In the genomic region with DNA sequence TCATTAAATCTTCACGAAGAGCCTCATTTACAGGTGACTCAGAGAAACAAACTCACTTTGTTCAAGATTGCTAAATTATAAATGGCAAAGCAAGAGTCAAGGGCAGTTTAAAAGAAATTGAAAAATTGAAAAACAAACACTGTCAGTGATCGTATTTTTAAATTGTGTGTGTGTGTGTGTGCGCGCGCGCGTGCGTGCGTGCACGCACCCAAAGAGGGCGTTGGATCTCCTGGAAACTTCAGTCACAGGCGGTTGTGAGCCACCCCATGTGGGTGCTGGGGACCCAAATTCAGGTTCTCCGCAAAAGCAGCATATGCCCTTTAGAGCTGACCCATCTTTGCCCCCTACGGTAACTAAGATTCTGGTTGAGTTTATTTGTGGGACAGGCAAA, we compare ENCODE assay signal across 8 mouse cellular contexts. TPM values are rescaled to one million over a fixed set of nuclear protein-coding genes. Genes with fewer than 3 reads are reported as not detected.
DNase-seq lines count a peak whose midpoint lies in the region; ATAC-seq and TF ChIP-seq lines count a peak whose summit lies in the region.

No protein-coding gene starts in this region.

- no peak for DNase-seq in kidney, postnatal 0 days (ENCODE audit: low spot score)
- DNase-seq in kidney, adult 8-10 months: no peak
- DNase-seq in midbrain, embryonic 14.5 days: no peak
- no peak for DNase-seq in adrenal gland, postnatal 10 days
- no peak for DNase-seq in testis, postnatal 14 days (ENCODE audit: low spot score)

- H3K4me3 ChIP-seq in kidney, postnatal 0 days (replicated peaks; ENCODE audit: low read depth, low read length): peak overlapping the region; percentile 94
- H3K4me3 ChIP-seq in embryonic facial prominence, embryonic 12.5 days: peak overlapping the region; percentile 85
- H3K4me3 ChIP-seq in hindbrain, embryonic 16.5 days (ENCODE audit: low read length): peak overlapping the region; percentile 94
- H3K4me3 ChIP-seq in midbrain, embryonic 14.5 days (replicated peaks; ENCODE audit: low read depth, low read length): peak overlapping the region; percentile 94

- TF ChIP-seq CTCF in kidney, postnatal 0 days (IDR thresholded peaks at IDR 0.05; ENCODE audit: low read depth): no peak

- peak overlapping the region; percentile 100 for H3K4me2 ChIP-seq in kidney, postnatal 0 days (ENCODE audit: low read length)
- H3K4me2 ChIP-seq in embryonic facial prominence, embryonic 12.5 days (replicated peaks): peak overlapping the region; percentile 99
- H3K4me2 ChIP-seq in hindbrain, embryonic 16.5 days (ENCODE audit: low read length): peak overlapping the region; percentile 98
- H3K4me2 ChIP-seq in midbrain, embryonic 14.5 days (ENCODE audit: low read length): peak overlapping the region; percentile 98

- WGBS in kidney, postnatal 0 days: 28% methylated on average over 14 of the region's 14 CpGs
- WGBS in embryonic facial prominence, embryonic 12.5 days: 30% methylated on average over 14 of the region's 14 CpGs
- WGBS in hindbrain, embryonic 16.5 days: 30% methylated on average over 14 of the region's 14 CpGs
- 42% methylated on average over 14 of the region's 14 CpGs for WGBS in midbrain, embryonic 14.5 days

- H3K27me3 ChIP-seq in kidney, postnatal 0 days (ENCODE audit: insufficient read depth, low read length): no peaks in the 10 kb centered on the region
- H3K27me3 ChIP-seq in embryonic facial prominence, embryonic 12.5 days: no peaks in the 10 kb centered on the region
- no peaks in the 10 kb centered on the region for H3K27me3 ChIP-seq in hindbrain, embryonic 16.5 days (replicated peaks; ENCODE audit: control insufficient read depth, insufficient read depth, low read length)
- no peaks in the 10 kb centered on the region for H3K27me3 ChIP-seq in midbrain, embryonic 14.5 days (ENCODE audit: control insufficient read depth, insufficient read depth, low read length)

- H3K9ac ChIP-seq in kidney, postnatal 0 days (ENCODE audit: low read depth, low read length): peak overlapping the region; percentile 82; the same call in 1 of the 2 replicates
- H3K9ac ChIP-seq in embryonic facial prominence, embryonic 12.5 days: no peak overlapping the region
- peak overlapping the region; percentile 97; the same call in 1 of the 2 replicates for H3K9ac ChIP-seq in hindbrain, embryonic 16.5 days (ENCODE audit: low read depth, low read length)
- H3K9ac ChIP-seq in midbrain, embryonic 14.5 days (replicated peaks; ENCODE audit: low read length): no peak overlapping the region

- H3K27ac ChIP-seq in kidney, postnatal 0 days: no peak overlapping the region
- no peak overlapping the region for H3K27ac ChIP-seq in embryonic facial prominence, embryonic 12.5 days
- H3K27ac ChIP-seq in hindbrain, embryonic 16.5 days (ENCODE audit: low read depth, low read length): peak overlapping the region; percentile 51; the same call in 1 of the 2 replicates
- no peak overlapping the region for H3K27ac ChIP-seq in midbrain, embryonic 14.5 days (replicated peaks; ENCODE audit: low read depth, low read length)

- H3K4me1 ChIP-seq in kidney, postnatal 0 days (replicated peaks; ENCODE audit: insufficient read depth, low read length): peaks cover 11% of the 10 kb centered on the region; the same call in 1 of the 2 replicates
- peaks cover 15% of the 10 kb centered on the region for H3K4me1 ChIP-seq in embryonic facial prominence, embryonic 12.5 days
- H3K4me1 ChIP-seq in hindbrain, embryonic 16.5 days (ENCODE audit: control insufficient read depth, insufficient read depth, low read depth, low read length): peaks cover 25% of the 10 kb centered on the region
- H3K4me1 ChIP-seq in midbrain, embryonic 14.5 days (ENCODE audit: control insufficient read depth, insufficient read depth, low read length): peaks cover 31% of the 10 kb centered on the region

- no peaks in the 10 kb centered on the region for H3K9me3 ChIP-seq in kidney, postnatal 0 days (replicated peaks; ENCODE audit: low read length)
- no peaks in the 10 kb centered on the region for H3K9me3 ChIP-seq in embryonic facial prominence, embryonic 12.5 days
- no peaks in the 10 kb centered on the region for H3K9me3 ChIP-seq in hindbrain, embryonic 16.5 days (ENCODE audit: control insufficient read depth, low read length)
- no peaks in the 10 kb centered on the region for H3K9me3 ChIP-seq in midbrain, embryonic 14.5 days (ENCODE audit: control insufficient read depth, low read length)

- no peaks in the 10 kb centered on the region for H3K36me3 ChIP-seq in kidney, postnatal 0 days (ENCODE audit: insufficient read depth, low read length)
- peaks cover 12% of the 10 kb centered on the region for H3K36me3 ChIP-seq in embryonic facial prominence, embryonic 12.5 days
- H3K36me3 ChIP-seq in hindbrain, embryonic 16.5 days (ENCODE audit: control insufficient read depth, insufficient read depth, low read length): no peaks in the 10 kb centered on the region
- no peaks in the 10 kb centered on the region for H3K36me3 ChIP-seq in midbrain, embryonic 14.5 days (ENCODE audit: control insufficient read depth, insufficient read depth, low read length)

- no peak for ATAC-seq in kidney, postnatal 0 days (replicated peaks; ENCODE audit: low FRiP score, low read depth)
- no peak for ATAC-seq in embryonic facial prominence, embryonic 12.5 days (ENCODE audit: insufficient number of reproducible peaks, insufficient read depth, low FRiP score, low TSS enrichment)
- no peak for ATAC-seq in hindbrain, embryonic 16.5 days
- no peak for ATAC-seq in midbrain, embryonic 14.5 days (ENCODE audit: low FRiP score, low TSS enrichment)
- ATAC-seq in erythroid progenitor cell, adult 5-6 weeks (replicated peaks; ENCODE audit: low FRiP score, poor library complexity, severe bottlenecking): no peak

RNA-seq across cellular contexts. Expression of gene Map3k10, which starts 0.8 kb away (rescaled TPM):
- 5.0 and 6.8 TPM in 2 replicates for polyA plus RNA-seq in kidney, postnatal 0 days (2015; fragmentation: Nextera tagmentation; extraction: Ambion mirVana)
- polyA plus RNA-seq in embryonic facial prominence, embryonic 12.5 days (2016; fragmentation: Nextera tagmentation; extraction: Ambion mirVana): 14.0 and 16.6 TPM in 2 replicates
- polyA plus RNA-seq in hindbrain, embryonic 16.5 days (2015; fragmentation: Nextera tagmentation; extraction: Ambion mirVana): 17.5 and 18.7 TPM in 2 replicates
- polyA plus RNA-seq in midbrain, embryonic 14.5 days (2014; fragmentation: Nextera tagmentation; extraction: Ambion mirVana): 19.0 and 24.0 TPM in 2 replicates
- total RNA-seq in adrenal gland, postnatal 10 days (2021): 10 to 100 TPM; 25.9 to 26.6 TPM
- total RNA-seq in erythroid progenitor cell, adult 5-6 weeks (2015; ENCODE audit: low replicate concordance): 0.72 and 6.7 TPM in 2 replicates
- total RNA-seq in erythroid progenitor cell, adult 5-6 weeks (2017; ENCODE audit: low replicate concordance): 0.13 TPM in 1 of 2 replicates, not detected in the other

RNA-seq across cellular contexts. Expression of gene Zfp607b, which starts 13.9 kb away (rescaled TPM):
- 2.9 and 3.2 TPM in 2 replicates for polyA plus RNA-seq in kidney, postnatal 0 days (2015; fragmentation: Nextera tagmentation; extraction: Ambion mirVana)
- 4.0 and 5.8 TPM in 2 replicates for polyA plus RNA-seq in embryonic facial prominence, embryonic 12.5 days (2016; fragmentation: Nextera tagmentation; extraction: Ambion mirVana)
- polyA plus RNA-seq in hindbrain, embryonic 16.5 days (2015; fragmentation: Nextera tagmentation; extraction: Ambion mirVana): 12.0 and 13.6 TPM in 2 replicates
- 15.1 and 15.5 TPM in 2 replicates for polyA plus RNA-seq in midbrain, embryonic 14.5 days (2014; fragmentation: Nextera tagmentation; extraction: Ambion mirVana)
- total RNA-seq in adrenal gland, postnatal 10 days (2021): 1 to 10 TPM; 1.3 to 1.8 TPM
- total RNA-seq in erythroid progenitor cell, adult 5-6 weeks (2015; ENCODE audit: low replicate concordance): not detected in 2 replicates
- 1.7 TPM in 1 of 2 replicates, not detected in the other for total RNA-seq in erythroid progenitor cell, adult 5-6 weeks (2017; ENCODE audit: low replicate concordance)

RNA-seq across cellular contexts. Expression of gene Ttc9b, which starts 21.5 kb away (rescaled TPM):
- not detected in 2 replicates for polyA plus RNA-seq in kidney, postnatal 0 days (2015; fragmentation: Nextera tagmentation; extraction: Ambion mirVana)
- polyA plus RNA-seq in embryonic facial prominence, embryonic 12.5 days (2016; fragmentation: Nextera tagmentation; extraction: Ambion mirVana): 2.5 and 3.6 TPM in 2 replicates
- polyA plus RNA-seq in hindbrain, embryonic 16.5 days (2015; fragmentation: Nextera tagmentation; extraction: Ambion mirVana): 86.2 and 99.1 TPM in 2 replicates
- polyA plus RNA-seq in midbrain, embryonic 14.5 days (2014; fragmentation: Nextera tagmentation; extraction: Ambion mirVana): 71.3 and 104 TPM in 2 replicates
- under 1 TPM; 0.51 to 0.88 TPM for total RNA-seq in adrenal gland, postnatal 10 days (2021)
- total RNA-seq in erythroid progenitor cell, adult 5-6 weeks (2015; ENCODE audit: low replicate concordance): not detected in 2 replicates
- total RNA-seq in erythroid progenitor cell, adult 5-6 weeks (2017; ENCODE audit: low replicate concordance): not detected in 2 replicates

RNA-seq across cellular contexts. Expression of gene Zfp60, which starts 56.0 kb away (rescaled TPM):
- 20.8 and 23.9 TPM in 2 replicates for polyA plus RNA-seq in kidney, postnatal 0 days (2015; fragmentation: Nextera tagmentation; extraction: Ambion mirVana)
- 55.8 and 57.1 TPM in 2 replicates for polyA plus RNA-seq in embryonic facial prominence, embryonic 12.5 days (2016; fragmentation: Nextera tagmentation; extraction: Ambion mirVana)
- polyA plus RNA-seq in hindbrain, embryonic 16.5 days (2015; fragmentation: Nextera tagmentation; extraction: Ambion mirVana): 84.1 and 94.2 TPM in 2 replicates
- 89.9 and 125 TPM in 2 replicates for polyA plus RNA-seq in midbrain, embryonic 14.5 days (2014; fragmentation: Nextera tagmentation; extraction: Ambion mirVana)
- 10 to 100 TPM in 1 of 2 experiments, 1 to 10 TPM in 1; 9.9 to 16.0 TPM for total RNA-seq in adrenal gland, postnatal 10 days (2021)
- total RNA-seq in erythroid progenitor cell, adult 5-6 weeks (2015; ENCODE audit: low replicate concordance): 0.36 and 6.3 TPM in 2 replicates
- 0.39 and 2.8 TPM in 2 replicates for total RNA-seq in erythroid progenitor cell, adult 5-6 weeks (2017; ENCODE audit: low replicate concordance)

Comparison
In these comparisons a context has a peak if more than half of its experiments do, and no peak if none do; other contexts are left out.
1. H3K9ac ChIP-seq: peak in kidney, postnatal 0 days (single experiment) and hindbrain, embryonic 16.5 days (single experiment); none in embryonic facial prominence, embryonic 12.5 days (single experiment) and midbrain, embryonic 14.5 days (single experiment).
2. RNA of gene Ttc9b, which starts 21.5 kb away (polyA plus RNA-seq): 86.2 to 99.1 TPM in hindbrain, embryonic 16.5 days and 71.3 to 104 TPM in midbrain, embryonic 14.5 days; 2.5 to 3.6 TPM in embryonic facial prominence, embryonic 12.5 days and not detected in kidney, postnatal 0 days; every median in the first group is over 10 times any median in the second.
3. Peak in every context shown above with its lines, with median percentiles within 50 percentile points of each other: H3K4me2 ChIP-seq and H3K4me3 ChIP-seq.